Mouse (Mus musculus) G1E (cell line): ENCODE measurements at regions not wholly inside any gene's neighbourhood (a gene's known extent, or its start where the extent isn't known, plus 50 kb on each side); places are given as distances from the start of the nearest gene placed in this dataset.

Experiments used
- CTCF ChIP-seq: IDR thresholded peaks from 2 replicates; pipeline ENCODE4 v1.5.1; 2012; ENCODE audit warnings: low read depth, low read length, inconsistent platforms, mixed read lengths
- GATA1 ChIP-seq: IDR thresholded peaks from 2 replicates; pipeline ENCODE4 v1.6.1; 2012; ENCODE audit warnings: borderline replicate concordance, low read length, inconsistent platforms, mixed read lengths
- GATA2 ChIP-seq: IDR thresholded peaks from 2 replicates; pipeline ENCODE4 v1.6.1; 2012; ENCODE audit warnings: low read depth, low read length, inconsistent platforms, borderline replicate concordance

GRCm38 (mm10) chr10:60936659-60937516 lies 105.5 kb upstream of the Unc5b start:
- TF ChIP-seq CTCF = no peak
- no peak for TF ChIP-seq GATA2
- TF ChIP-seq GATA1 = no peak
